Mouse (Mus musculus) urinary bladder, adult 2 months (tissue): ENCODE measurements around the gene Hoxa1. TPM values are rescaled to one million over a fixed set of nuclear protein-coding genes. Genes with fewer than 3 reads are reported as not detected.

Experiments used
- DNase-seq: peaks from one replicate; pipeline ENCODE4 v3.0.0; 2022; ENCODE audit warnings: low spot score
- polyA plus RNA-seq: library from polyadenylated mRNA; depleted of rRNA; stranded (reverse); fragments of >200 nt; gene quantifications from 2 replicates; pipeline ENCODE4 v1.2.3, GENCODE M21; 2012; rRNA removed

The Hoxa1 gene
- polyA plus RNA-seq = 0.73 and 0.83 TPM in 2 replicates

- peak; percentile 65 for DNase-seq
Observed at GRCm38 (mm10) chr6:52158276-52159051, at the start of gene Hoxa1. TSS of gene Hoxa1 (minus strand) at chr6:52158317.

GRCm38 (mm10) chr6:52207684-52207976 lies 49.5 kb upstream of the Hoxa1 start:
- DNase-seq = no peak

DNA sequence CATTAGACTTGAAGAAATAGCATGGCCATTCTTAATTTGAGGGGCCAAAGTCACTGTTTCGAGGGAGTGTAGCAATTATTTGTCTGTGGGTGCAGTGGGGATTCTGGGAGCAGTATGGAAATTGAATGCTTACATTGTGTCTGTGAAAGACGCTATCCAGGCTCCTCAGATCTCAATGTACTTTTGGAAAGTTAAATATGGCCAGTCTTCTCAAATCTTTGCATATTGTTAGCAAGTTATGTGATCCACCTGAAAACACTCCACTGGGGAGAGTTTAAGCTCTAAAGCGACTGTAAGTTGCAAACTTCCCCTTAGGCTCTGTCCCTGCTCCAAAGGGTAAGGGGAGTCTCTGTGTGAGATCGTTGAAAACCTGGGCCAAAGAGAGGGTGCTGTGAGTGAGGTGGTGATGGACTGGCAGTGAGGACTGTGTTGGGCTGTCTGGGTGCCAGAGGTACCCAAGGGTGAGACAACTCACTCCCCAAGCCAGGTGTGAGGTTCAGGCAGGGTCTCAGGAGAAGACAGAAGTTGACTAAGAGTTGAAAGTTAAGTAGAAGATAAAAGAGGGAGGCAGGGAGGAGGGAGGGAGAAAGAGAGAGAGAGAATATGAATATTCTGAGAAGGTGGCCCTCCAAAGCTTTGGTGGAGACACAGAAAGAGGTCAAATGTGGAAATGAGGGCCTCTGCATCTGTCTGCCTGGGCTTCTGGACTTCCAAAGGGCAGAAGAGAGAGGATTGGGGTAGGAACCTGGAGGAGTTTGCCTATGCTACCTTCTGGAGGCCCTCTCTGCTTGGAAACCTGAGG lies 49.0 kb upstream of the Hoxa1 start:
- DNase-seq = no peak

GRCm38 (mm10) chr6:52205638-52206621 lies 47.8 kb upstream of the Hoxa1 start:
- no peak for DNase-seq

- no peak for DNase-seq
Observed at GRCm38 (mm10) chr6:52205221-52205620, 47.1 kb upstream of the Hoxa1 start.

DNA sequence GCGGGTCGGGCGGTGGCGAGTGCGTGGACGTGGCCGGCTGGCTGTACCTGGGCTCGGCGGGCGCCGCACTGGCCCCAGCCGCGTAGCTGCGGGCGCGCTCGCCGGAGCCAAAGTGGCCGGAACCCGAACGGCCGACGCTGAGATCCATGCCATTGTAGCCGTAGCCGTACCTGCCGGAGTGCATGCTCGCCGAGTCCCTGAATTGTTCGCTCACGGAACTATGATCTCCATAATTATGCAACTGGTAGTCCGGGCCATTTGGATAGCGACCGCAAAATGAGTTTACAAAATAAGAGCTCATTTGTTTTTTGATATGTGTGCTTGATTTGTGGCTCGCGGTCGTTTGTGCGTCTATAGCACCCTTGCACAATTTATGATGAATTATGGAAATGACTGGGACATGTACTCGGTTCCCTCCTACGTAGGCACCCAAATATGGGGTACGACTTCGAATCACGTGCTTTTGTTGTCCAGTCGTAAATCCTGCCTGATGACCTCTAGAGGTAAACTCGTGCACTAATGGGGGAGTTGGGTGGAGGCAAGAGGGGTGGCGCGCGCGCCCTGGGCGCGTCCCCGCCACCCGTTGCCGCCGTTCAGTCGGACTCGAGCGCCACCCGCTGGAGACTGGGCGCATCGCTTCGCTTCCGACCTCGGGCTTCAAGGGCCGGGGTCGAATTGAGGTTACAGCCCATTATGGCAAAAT lies 46.1 kb upstream of the Hoxa1 start, which contains the start of gene Hoxa5:
TSS of gene Hoxa5 (minus strand) at position 538 of the 703 bp plus-strand sequence.
- peak; percentile 67 for DNase-seq

- no peak for DNase-seq
Observed at GRCm38 (mm10) chr6:52203371-52204049, 45.4 kb upstream of the Hoxa1 start.

GRCm38 (mm10) chr6:52203121-52203370 lies 44.9 kb upstream of the Hoxa1 start:
- DNase-seq = no peak

DNA sequence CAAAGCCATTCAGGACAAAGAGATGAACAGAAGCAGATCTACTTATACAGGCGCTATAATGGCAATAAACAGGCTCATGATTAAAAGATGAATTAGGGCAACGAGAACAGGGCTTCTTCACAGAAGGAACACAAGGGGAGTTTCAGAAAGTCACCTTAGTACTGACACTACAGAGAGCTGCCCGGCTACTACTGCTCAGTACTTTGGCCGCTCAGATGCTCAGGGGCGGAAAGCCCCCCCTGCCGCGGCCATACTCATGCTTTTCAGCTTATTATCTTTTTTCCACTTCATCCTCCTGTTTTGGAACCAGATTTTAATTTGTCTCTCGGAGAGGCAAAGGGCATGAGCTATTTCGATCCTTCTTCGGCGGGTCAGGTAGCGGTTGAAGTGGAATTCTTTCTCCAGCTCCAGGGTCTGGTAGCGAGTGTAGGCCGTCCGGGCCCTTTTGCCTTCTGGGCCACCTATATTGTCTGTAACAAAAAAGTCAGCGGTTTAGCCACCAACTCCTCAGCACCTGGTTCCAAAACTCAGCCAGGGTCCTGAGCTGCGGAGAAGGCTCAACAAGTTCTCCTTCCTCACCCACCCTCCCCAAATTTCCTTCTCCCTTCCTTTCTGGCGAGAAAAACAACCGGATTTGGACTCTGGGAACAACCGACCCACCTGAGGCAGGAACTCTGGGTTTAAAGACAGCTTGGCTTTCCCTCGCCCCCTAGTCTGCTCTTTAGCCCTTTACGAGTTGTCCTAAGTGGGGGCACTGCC lies 44.4 kb upstream of the Hoxa1 start:
- DNase-seq = no peak

DNA sequence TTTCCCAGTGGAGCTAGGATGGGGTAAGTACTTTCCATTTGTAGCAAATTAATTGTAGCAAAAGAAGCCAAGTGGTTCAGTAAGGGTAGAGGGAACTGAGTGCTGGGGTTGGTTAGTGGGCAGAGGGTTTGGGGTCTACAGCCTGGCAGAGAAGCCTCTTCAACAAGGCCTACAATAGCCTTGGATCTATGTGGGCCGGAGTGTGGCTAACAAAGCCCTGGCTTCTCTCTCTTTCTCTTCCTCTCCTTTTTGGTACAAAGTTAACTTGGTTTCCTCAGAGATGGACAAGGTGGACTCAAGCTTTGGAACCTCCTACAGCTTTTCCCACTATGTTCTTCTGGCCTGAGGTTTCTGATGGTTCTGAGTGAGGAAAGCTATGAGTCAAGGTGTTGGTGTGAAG lies 43.2 kb upstream of the Hoxa1 start:
- no peak for DNase-seq

- no peak for DNase-seq
Observed at GRCm38 (mm10) chr6:52200751-52201250, 42.7 kb upstream of the Hoxa1 start.

DNA sequence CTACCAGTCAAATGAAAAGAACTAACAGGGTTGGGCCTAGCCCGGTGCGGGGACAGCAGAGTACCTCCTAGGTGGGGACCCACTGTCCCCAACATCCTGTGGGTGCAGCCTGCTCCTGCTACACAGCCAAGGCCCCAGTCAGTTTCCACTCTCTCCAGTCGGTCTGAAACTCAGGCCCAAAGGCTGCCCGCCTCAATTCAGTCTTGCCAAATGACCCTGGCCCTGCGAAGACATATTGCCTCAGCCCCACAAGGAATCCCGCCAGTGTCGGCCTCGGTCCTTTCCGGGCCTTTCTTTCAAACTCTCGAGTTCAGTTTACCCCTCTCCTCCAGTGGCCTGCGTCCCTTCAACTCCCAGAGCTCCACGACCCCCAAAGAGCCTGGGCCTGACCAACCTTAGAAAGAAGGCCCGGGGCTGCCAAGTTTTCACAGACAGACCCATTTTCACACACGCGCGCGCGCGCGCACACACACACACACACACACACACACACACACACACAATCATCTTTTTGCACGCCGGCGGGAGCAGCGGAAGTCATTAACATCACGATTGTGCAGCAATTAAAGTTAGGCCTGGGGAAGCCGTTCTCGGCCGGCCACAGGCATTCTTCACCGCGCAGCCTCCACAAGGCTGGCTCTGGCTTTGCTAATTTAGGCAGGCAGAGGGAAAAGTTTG lies 42.1 kb upstream of the Hoxa1 start:
- no peak for DNase-seq

GRCm38 (mm10) chr6:52197271-52197670 lies 39.2 kb upstream of the Hoxa1 start:
- no peak for DNase-seq

- no peak for DNase-seq
Observed at GRCm38 (mm10) chr6:52196811-52197210, 38.7 kb upstream of the Hoxa1 start.

DNA sequence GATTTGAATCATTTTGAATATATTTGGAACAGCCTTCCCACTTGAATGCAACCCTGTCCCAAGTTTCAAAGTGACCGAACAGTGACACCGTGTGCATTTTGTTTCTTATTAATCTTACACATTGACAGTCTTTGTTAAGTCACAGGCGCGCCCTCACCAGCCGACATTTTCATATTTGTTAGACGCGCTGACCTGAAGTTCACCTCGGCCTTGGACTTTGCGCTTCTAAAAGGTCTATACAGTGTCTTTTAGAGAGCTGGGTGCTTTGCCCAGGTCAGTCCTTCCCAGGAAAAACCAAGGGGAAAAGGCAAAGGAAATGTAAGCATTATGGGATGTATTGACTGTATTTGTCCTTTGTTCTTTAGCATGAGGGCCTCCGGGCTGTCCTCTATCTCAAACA lies 36.6 kb upstream of the Hoxa1 start:
- DNase-seq = no peak

- DNase-seq = peak; percentile 82
Observed at GRCm38 (mm10) chr6:52191860-52192550, 33.9 kb upstream of the Hoxa1 start.

GRCm38 (mm10) chr6:52190906-52191810 lies 33.0 kb upstream of the Hoxa1 start, which contains the start of gene Hoxa4:
TSS of gene Hoxa4 (minus strand) at chr6:52191753.
- DNase-seq = no peak

GRCm38 (mm10) chr6:52190410-52190809 lies 32.3 kb upstream of the Hoxa1 start:
- DNase-seq = no peak
